Mouse (Mus musculus) stomach, postnatal 0 days (tissue): Measurements from ENCODE around the gene Vrk3.

Experiments
- CTCF ChIP-seq: IDR thresholded peaks from 2 replicates; pipeline ENCODE4 v1.5.1; 2016; ENCODE audit warnings: antibody characterized with exemption, low read depth, mild to moderate bottlenecking, moderate library complexity
- EP300 ChIP-seq: optimal IDR thresholded peaks from 2 replicates; pipeline ENCODE3; 2016; ENCODE audit warnings: antibody characterized with exemption

DNA sequence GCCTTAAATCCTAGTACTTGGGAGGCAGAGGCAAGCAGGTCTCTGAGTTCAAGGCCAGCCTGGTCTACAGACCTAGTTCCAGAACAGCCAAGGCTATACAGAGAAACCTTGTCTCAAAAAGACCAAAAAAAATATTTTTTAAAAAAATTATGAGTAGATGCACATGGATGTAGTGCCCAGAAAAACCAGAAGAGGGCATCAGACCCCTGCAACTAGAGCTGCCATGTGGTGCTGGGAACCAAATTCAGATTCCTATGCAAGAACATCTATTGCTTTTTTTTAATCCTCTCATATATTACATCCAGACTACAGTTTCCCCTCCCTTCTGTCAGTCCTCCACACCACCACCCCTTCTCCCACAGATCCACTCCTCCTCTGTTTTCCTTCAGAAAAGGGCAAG lies 41.9 kb upstream of the Vrk3 start:
- TF ChIP-seq CTCF, result 0 out of 2 replicates have a peak, but pooled peaks have one; percentile 4
- no peak for TF ChIP-seq EP300
